Mouse (Mus musculus): ENCODE results near the gene Nadsyn1.

Nadsyn1 gene

GRCm38 (mm10) chr7:143793121-143793520, 29.5 kb downstream of the Nadsyn1 start:
- TF ChIP-seq NANOG (IDR thresholded peaks at IDR 0.05; ENCODE audit: borderline replicate concordance, low read length) (no peak), POU5F1 (IDR thresholded peaks at IDR 0.05; ENCODE audit: borderline replicate concordance, low read length) (no peak), CTCF (conservative IDR thresholded peaks at IDR 0.05; ENCODE audit: low read length) (peak; percentile 46)

GRCm38 (mm10) chr7:143792336-143792985, 30.2 kb downstream of the Nadsyn1 start:
- Histone ChIP-seq H3K4me1 (replicated peaks; ENCODE audit: low read depth, low read length) (no peaks in the 10 kb centered on the region), H3K36me3 (ENCODE audit: insufficient read depth, low read length) (peaks cover 21% of the 10 kb centered on the region), H3K4me3 (replicated peaks; ENCODE audit: low read length) (no peak overlapping the region), H3K9me3 (ENCODE audit: low read length) (peaks cover 7% of the 10 kb centered on the region), H3K27me3 (ENCODE audit: insufficient read depth, low read length) (peaks cover 18% of the 10 kb centered on the region)
- no peak for TF ChIP-seq POU5F1 (IDR thresholded peaks at IDR 0.05; ENCODE audit: borderline replicate concordance, low read length)
- no peak for TF ChIP-seq CTCF (conservative IDR thresholded peaks at IDR 0.05; ENCODE audit: low read length)
- TF ChIP-seq NANOG (IDR thresholded peaks at IDR 0.05; ENCODE audit: borderline replicate concordance, low read length), result no peak

More at GRCm38 (mm10) chr7:143793121-143793520, 29.5 kb downstream of the Nadsyn1 start:
- H3K27me3 ChIP-seq (ENCODE audit: insufficient read depth, low read length), result peaks cover 16% of the 10 kb centered on the region
- H3K36me3 ChIP-seq (ENCODE audit: insufficient read depth, low read length), result peaks cover 27% of the 10 kb centered on the region
- H3K9me3 ChIP-seq (ENCODE audit: low read length), result peaks cover 7% of the 10 kb centered on the region
- no peak overlapping the region for H3K4me3 ChIP-seq (replicated peaks; ENCODE audit: low read length)
- no peaks in the 10 kb centered on the region for H3K4me1 ChIP-seq (replicated peaks; ENCODE audit: low read depth, low read length)

- no peaks in the 10 kb centered on the region for H3K36me3 ChIP-seq (ENCODE audit: insufficient read depth, low read length)
- TF ChIP-seq CTCF (conservative IDR thresholded peaks at IDR 0.05; ENCODE audit: low read length), result no peak
- TF ChIP-seq POU5F1 (IDR thresholded peaks at IDR 0.05; ENCODE audit: borderline replicate concordance, low read length), result no peak
- no peak for TF ChIP-seq NANOG (IDR thresholded peaks at IDR 0.05; ENCODE audit: borderline replicate concordance, low read length)
- H3K27me3 ChIP-seq (ENCODE audit: insufficient read depth, low read length), result peaks cover 73% of the 10 kb centered on the region
- peak within 1 kb of the TSS; percentile 71 for H3K4me3 ChIP-seq (replicated peaks; ENCODE audit: low read length)
- H3K9me3 ChIP-seq (ENCODE audit: low read length), result no peaks in the 10 kb centered on the region
- peaks cover 38% of the 10 kb centered on the region for H3K4me1 ChIP-seq (replicated peaks; ENCODE audit: low read depth, low read length)
These were observed 38.4 kb downstream of the Nadsyn1 start, which contains the start of gene Mrgpre for GRCm38 (mm10) chr7:143783996-143784829. TSS of gene Mrgpre (minus strand) at chr7:143784500.

- peaks cover 74% of the 10 kb centered on the region for H3K27me3 ChIP-seq (ENCODE audit: insufficient read depth, low read length)
- no peak for TF ChIP-seq POU5F1 (IDR thresholded peaks at IDR 0.05; ENCODE audit: borderline replicate concordance, low read length)
- TF ChIP-seq NANOG (IDR thresholded peaks at IDR 0.05; ENCODE audit: borderline replicate concordance, low read length), result no peak
- no peak for TF ChIP-seq CTCF (conservative IDR thresholded peaks at IDR 0.05; ENCODE audit: low read length)
- H3K36me3 ChIP-seq (ENCODE audit: insufficient read depth, low read length), result no peaks in the 10 kb centered on the region
- H3K4me1 ChIP-seq (replicated peaks; ENCODE audit: low read depth, low read length), result peaks cover 38% of the 10 kb centered on the region
- H3K9me3 ChIP-seq (ENCODE audit: low read length), result no peaks in the 10 kb centered on the region
- H3K4me3 ChIP-seq (replicated peaks; ENCODE audit: low read length), result peak overlapping the region; percentile 71
These were observed 39.2 kb downstream of the Nadsyn1 start for GRCm38 (mm10) chr7:143783378-143783995.

- H3K36me3 ChIP-seq (ENCODE audit: insufficient read depth, low read length), result no peaks in the 10 kb centered on the region
- H3K9me3 ChIP-seq (ENCODE audit: low read length), result peaks cover under 1% of the 10 kb centered on the region; the same call in 1 of the 2 replicates
- peaks cover 21% of the 10 kb centered on the region for H3K4me1 ChIP-seq (replicated peaks; ENCODE audit: low read depth, low read length)
- H3K4me3 ChIP-seq (replicated peaks; ENCODE audit: low read length), result no peak overlapping the region
- H3K27me3 ChIP-seq (ENCODE audit: insufficient read depth, low read length), result peaks cover 60% of the 10 kb centered on the region
- TF ChIP-seq NANOG (IDR thresholded peaks at IDR 0.05; ENCODE audit: borderline replicate concordance, low read length) (no peak), POU5F1 (IDR thresholded peaks at IDR 0.05; ENCODE audit: borderline replicate concordance, low read length) (no peak), CTCF (conservative IDR thresholded peaks at IDR 0.05; ENCODE audit: low read length) (no peak)
These were observed 45.3 kb downstream of the Nadsyn1 start for GRCm38 (mm10) chr7:143777375-143777774.

- Histone ChIP-seq H3K4me3 (replicated peaks; ENCODE audit: low read length) (no peak overlapping the region), H3K4me1 (replicated peaks; ENCODE audit: low read depth, low read length) (peaks cover 17% of the 10 kb centered on the region), H3K9me3 (ENCODE audit: low read length) (peaks cover 4% of the 10 kb centered on the region; the same call in 1 of the 2 replicates), H3K36me3 (ENCODE audit: insufficient read depth, low read length) (no peaks in the 10 kb centered on the region), H3K27me3 (ENCODE audit: insufficient read depth, low read length) (peaks cover 48% of the 10 kb centered on the region)
- TF ChIP-seq NANOG (IDR thresholded peaks at IDR 0.05; ENCODE audit: borderline replicate concordance, low read length) (no peak; the same call in 1 of the 2 replicates), CTCF (conservative IDR thresholded peaks at IDR 0.05; ENCODE audit: low read length) (no peak), POU5F1 (IDR thresholded peaks at IDR 0.05; ENCODE audit: borderline replicate concordance, low read length) (no peak)
These were observed 46.5 kb downstream of the Nadsyn1 start for GRCm38 (mm10) chr7:143776137-143776536.

- peaks cover 36% of the 10 kb centered on the region for H3K27me3 ChIP-seq (ENCODE audit: insufficient read depth, low read length)
- no peak overlapping the region for H3K4me3 ChIP-seq (replicated peaks; ENCODE audit: low read length)
- no peak for TF ChIP-seq NANOG (IDR thresholded peaks at IDR 0.05; ENCODE audit: borderline replicate concordance, low read length)
- TF ChIP-seq POU5F1 (IDR thresholded peaks at IDR 0.05; ENCODE audit: borderline replicate concordance, low read length), result no peak
- no peak for TF ChIP-seq CTCF (conservative IDR thresholded peaks at IDR 0.05; ENCODE audit: low read length)
- H3K4me1 ChIP-seq (replicated peaks; ENCODE audit: low read depth, low read length), result peaks cover 12% of the 10 kb centered on the region
- H3K9me3 ChIP-seq (ENCODE audit: low read length), result peaks cover 4% of the 10 kb centered on the region; the same call in 1 of the 2 replicates
- no peaks in the 10 kb centered on the region for H3K36me3 ChIP-seq (ENCODE audit: insufficient read depth, low read length)
These were observed 53.2 kb downstream of the Nadsyn1 start for GRCm38 (mm10) chr7:143769461-143769860.

GRCm38 (mm10) chr7:143768267-143768666, 54.4 kb downstream of the Nadsyn1 start:
- peaks cover 39% of the 10 kb centered on the region for H3K27me3 ChIP-seq (ENCODE audit: insufficient read depth, low read length)
- H3K4me3 ChIP-seq (replicated peaks; ENCODE audit: low read length), result no peak overlapping the region
- H3K36me3 ChIP-seq (ENCODE audit: insufficient read depth, low read length), result no peaks in the 10 kb centered on the region
- peaks cover 12% of the 10 kb centered on the region for H3K4me1 ChIP-seq (replicated peaks; ENCODE audit: low read depth, low read length)
- H3K9me3 ChIP-seq (ENCODE audit: low read length), result peaks cover 4% of the 10 kb centered on the region; the same call in 1 of the 2 replicates
- TF ChIP-seq POU5F1 (IDR thresholded peaks at IDR 0.05; ENCODE audit: borderline replicate concordance, low read length) (no peak), CTCF (conservative IDR thresholded peaks at IDR 0.05; ENCODE audit: low read length) (no peak), NANOG (IDR thresholded peaks at IDR 0.05; ENCODE audit: borderline replicate concordance, low read length) (no peak)

All from E14TG2a.4 (cell line).